Mouse (Mus musculus) MEL (cell line): ENCODE results near the gene Plekhg4. TPM values are rescaled to one million over a fixed set of nuclear protein-coding genes. Genes with fewer than 3 reads are reported as not detected.

Source experiments
- DNase-seq: peaks from one replicate; pipeline ENCODE4 v3.0.0; 2011; ENCODE audit warnings: low read depth, low spot score
- H3K27ac ChIP-seq: 2 replicates; pipeline ENCODE4 v1.5.1; 2012; ENCODE audit warnings: low read depth, mild to moderate bottlenecking, control low read depth, low read length, moderate library complexity; ENCODE audit not compliant: control insufficient read depth
- H3K27me3 ChIP-seq, 2 experiments: fragments of 150-350 bp in 1 of 2; sonication (generic) in 1 of 2; 2 replicates each; pipeline ENCODE4 v1.6.1; 2012; ENCODE audit warnings: low read length in 2 of 2, mild to moderate bottlenecking in 2 of 2, improper control_type of control experiment in 1 of 2, moderate library complexity in 1 of 2; ENCODE audit not compliant: insufficient read depth in 2 of 2, control insufficient read depth in 1 of 2
- H3K36me3 ChIP-seq, 2 experiments: 2 replicates each; pipeline ENCODE4 v1.6.1; 2012 to 2014; ENCODE audit warnings: low read length in 2 of 2, improper control_type of control experiment in 1 of 2, inconsistent platforms in 1 of 2, mild to moderate bottlenecking in 1 of 2; ENCODE audit not compliant: insufficient read depth in 2 of 2, control insufficient read depth in 1 of 2
- H3K4me1 ChIP-seq, 2 experiments: fragments of 150-350 bp in 1 of 2; sonication (generic) in 1 of 2; 2 replicates each; pipeline ENCODE4 v1.6.1; 2012; ENCODE audit warnings: low read length in 2 of 2, improper control_type of control experiment in 1 of 2, mild to moderate bottlenecking in 1 of 2; ENCODE audit not compliant: insufficient read depth in 2 of 2, control insufficient read depth in 1 of 2
- H3K4me3 ChIP-seq, 2 experiments: fragments of 150-350 bp in 1 of 2; sonication (generic) in 1 of 2; 2 replicates each; pipeline ENCODE4 v1.5.1; 2012; ENCODE audit warnings: low read depth in 2 of 2, low read length in 2 of 2, mild to moderate bottlenecking in 2 of 2, moderate library complexity in 2 of 2, control low read depth in 1 of 2, improper control_type of control experiment in 1 of 2; ENCODE audit not compliant: control insufficient read depth in 1 of 2, insufficient read depth in 1 of 2
- H3K79me2 ChIP-seq: 2 replicates; pipeline ENCODE4 v1.6.1; 2012; ENCODE audit warnings: mild to moderate bottlenecking, low read length, moderate library complexity; ENCODE audit not compliant: control insufficient read depth, poor library complexity, insufficient read depth
- H3K9ac ChIP-seq: 2 replicates; pipeline ENCODE4 v1.6.1; 2012; ENCODE audit warnings: low read depth, mild to moderate bottlenecking, control low read depth, low read length, moderate library complexity; ENCODE audit not compliant: control insufficient read depth, poor library complexity, severe bottlenecking
- H3K9me3 ChIP-seq: fragments of 150-350 bp; sonication (generic); replicated peaks from 2 replicates; pipeline ENCODE4 v1.6.1; 2012; ENCODE audit warnings: mild to moderate bottlenecking, low read length, improper control_type of control experiment, moderate library complexity; ENCODE audit not compliant: insufficient read depth
- BHLHE40 ChIP-seq: IDR thresholded peaks from 2 replicates; pipeline ENCODE4 v1.6.1; 2012; ENCODE audit warnings: low read depth, mild to moderate bottlenecking, inconsistent platforms, low read length, improper control_type of control experiment, borderline replicate concordance
- CHD1 ChIP-seq: IDR thresholded peaks from 2 replicates; pipeline ENCODE4 v1.6.1; 2012; ENCODE audit warnings: low read depth, mild to moderate bottlenecking, inconsistent platforms, low read length, improper control_type of control experiment
- CHD2 ChIP-seq: IDR thresholded peaks from 2 replicates; pipeline ENCODE4 v1.6.1; 2011; ENCODE audit warnings: low read length, improper control_type of control experiment
- CTCF ChIP-seq, 3 experiments: IDR thresholded peaks in 2 of 3; conservative IDR thresholded peaks in 1 of 3; 2 replicates each; pipeline ENCODE4 v1.5.1; 2011 to 2012; ENCODE audit warnings: low read length in 3 of 3, low read depth in 2 of 3, mild to moderate bottlenecking in 2 of 3, improper control_type of control experiment in 1 of 3, inconsistent platforms in 1 of 3, mixed read lengths in 1 of 3, moderate library complexity in 1 of 3; ENCODE audit not compliant: control insufficient read depth in 1 of 3, insufficient read depth in 1 of 3, poor library complexity in 1 of 3, severe bottlenecking in 1 of 3
- E2F4 ChIP-seq: IDR thresholded peaks from 2 replicates; pipeline ENCODE4 v1.6.1; 2011; ENCODE audit warnings: low read depth, low read length, improper control_type of control experiment, borderline replicate concordance
- EP300 ChIP-seq, 2 experiments: IDR thresholded peaks; 2 replicates each; pipeline ENCODE4 v1.6.1; 2011; ENCODE audit warnings: improper control_type of control experiment in 2 of 2, low read length in 2 of 2, low read depth in 1 of 2, mild to moderate bottlenecking in 1 of 2
- ETS1 ChIP-seq: IDR thresholded peaks from 2 replicates; pipeline ENCODE4 v1.6.1; 2012; ENCODE audit warnings: low read depth, mild to moderate bottlenecking, inconsistent platforms, low read length, improper control_type of control experiment, moderate library complexity
- GABPA ChIP-seq: IDR thresholded peaks from 2 replicates; pipeline ENCODE4 v1.6.1; 2012; ENCODE audit warnings: low read depth, mild to moderate bottlenecking, inconsistent platforms, low read length, improper control_type of control experiment, moderate library complexity
- HCFC1 ChIP-seq: IDR thresholded peaks from 2 replicates; pipeline ENCODE4 v1.6.1; 2012; ENCODE audit warnings: low read depth, mild to moderate bottlenecking, inconsistent platforms, low read length, improper control_type of control experiment, moderate library complexity
- KAT2A ChIP-seq: conservative IDR thresholded peaks from 2 replicates; pipeline ENCODE4 v1.6.1; 2012; ENCODE audit warnings: low read depth, low read length, improper control_type of control experiment, inconsistent platforms
- MAFK ChIP-seq: IDR thresholded peaks from 2 replicates; pipeline ENCODE4 v1.6.1; 2011; ENCODE audit warnings: low read depth, mild to moderate bottlenecking, low read length, improper control_type of control experiment, borderline replicate concordance
- MAX ChIP-seq: IDR thresholded peaks from 2 replicates; pipeline ENCODE4 v1.6.1; 2011; ENCODE audit warnings: low read length, improper control_type of control experiment
- MAZ ChIP-seq: IDR thresholded peaks from 2 replicates; pipeline ENCODE4 v1.6.1; 2012; ENCODE audit warnings: low read depth, mild to moderate bottlenecking, inconsistent platforms, low read length, improper control_type of control experiment
- MEF2A ChIP-seq: IDR thresholded peaks from 2 replicates; pipeline ENCODE4 v1.6.1; 2014; ENCODE audit warnings: low read depth, mild to moderate bottlenecking, inconsistent platforms, low read length, improper control_type of control experiment; ENCODE audit not compliant: poor library complexity, insufficient replicate concordance, severe bottlenecking; ENCODE audit errors: extremely low read depth
- MXI1 ChIP-seq: IDR thresholded peaks from 2 replicates; pipeline ENCODE4 v1.6.1; 2011; ENCODE audit warnings: mild to moderate bottlenecking, low read depth, low read length, improper control_type of control experiment
- MYB ChIP-seq: IDR thresholded peaks from 2 replicates; pipeline ENCODE4 v1.6.1; 2011; ENCODE audit warnings: mild to moderate bottlenecking, low read depth, low read length, improper control_type of control experiment
- NELFE ChIP-seq: IDR thresholded peaks from 2 replicates; pipeline ENCODE4 v1.6.1; 2011; ENCODE audit warnings: low read depth, low read length, improper control_type of control experiment
- NRF1 ChIP-seq: IDR thresholded peaks from 2 replicates; pipeline ENCODE4 v1.6.1; 2014; ENCODE audit warnings: low read depth, mild to moderate bottlenecking, inconsistent platforms, low read length, improper control_type of control experiment, moderate library complexity; ENCODE audit not compliant: poor library complexity, insufficient read depth, severe bottlenecking
- POLR2A ChIP-seq, 2 experiments: IDR thresholded peaks; 2 replicates each; pipeline ENCODE4 v1.6.1; 2011 to 2012; ENCODE audit warnings: low read length in 2 of 2, mild to moderate bottlenecking in 2 of 2, control low read depth in 1 of 2, improper control_type of control experiment in 1 of 2, low read depth in 1 of 2, moderate library complexity in 1 of 2; ENCODE audit not compliant: control insufficient read depth in 1 of 2, insufficient read depth in 1 of 2, poor library complexity in 1 of 2
- RCOR1 ChIP-seq: IDR thresholded peaks from 2 replicates; pipeline ENCODE4 v1.6.1; 2012; ENCODE audit warnings: low read depth, mild to moderate bottlenecking, inconsistent platforms, low read length, improper control_type of control experiment
- SIN3A ChIP-seq: IDR thresholded peaks from 2 replicates; pipeline ENCODE4 v1.6.1; 2012; ENCODE audit warnings: low read length, improper control_type of control experiment, inconsistent platforms
- SMC3 ChIP-seq: IDR thresholded peaks from 2 replicates; pipeline ENCODE4 v1.6.1; 2011; ENCODE audit warnings: low read depth, low read length, improper control_type of control experiment
- TBP ChIP-seq: IDR thresholded peaks from 2 replicates; pipeline ENCODE4 v1.8.0; 2011; ENCODE audit warnings: low read depth, low read length, improper control_type of control experiment
- TCF12 ChIP-seq: IDR thresholded peaks from 2 replicates; pipeline ENCODE4 v1.6.1; 2014; ENCODE audit warnings: low read depth, mild to moderate bottlenecking, inconsistent platforms, low read length, improper control_type of control experiment, moderate library complexity
- USF1 ChIP-seq: IDR thresholded peaks from 2 replicates; pipeline ENCODE4 v1.6.1; 2014; ENCODE audit warnings: low read depth, mild to moderate bottlenecking, inconsistent platforms, low read length, improper control_type of control experiment, moderate library complexity
- USF2 ChIP-seq, 2 experiments: IDR thresholded peaks; 2 replicates each; pipeline ENCODE4 v1.6.1; 2011 to 2012; ENCODE audit warnings: improper control_type of control experiment in 2 of 2, low read length in 2 of 2, borderline replicate concordance in 1 of 2, inconsistent platforms in 1 of 2, low read depth in 1 of 2, mild to moderate bottlenecking in 1 of 2; ENCODE audit not compliant: insufficient read depth in 1 of 2
- ZC3H11A ChIP-seq: IDR thresholded peaks from 2 replicates; pipeline ENCODE4 v1.6.1; 2012; ENCODE audit warnings: low read depth, mild to moderate bottlenecking, inconsistent platforms, low read length, improper control_type of control experiment
- ZKSCAN1 ChIP-seq: IDR thresholded peaks from 2 replicates; pipeline ENCODE4 v1.6.1; 2012; ENCODE audit warnings: low read depth, mild to moderate bottlenecking, inconsistent platforms, low read length, improper control_type of control experiment, moderate library complexity
- ZMIZ1 ChIP-seq: IDR thresholded peaks from 2 replicates; pipeline ENCODE4 v1.6.1; 2012; ENCODE audit warnings: low read depth, mild to moderate bottlenecking, inconsistent platforms, low read length, improper control_type of control experiment, moderate library complexity
- ZNF384 ChIP-seq: IDR thresholded peaks from 2 replicates; pipeline ENCODE4 v1.6.1; 2012; ENCODE audit warnings: low read depth, mild to moderate bottlenecking, inconsistent platforms, low read length, improper control_type of control experiment
- polyA plus RNA-seq, 2 experiments: library from polyadenylated mRNA; stranded (reverse) in 1 of 2; unstranded in 1 of 2; fragments of >175 nt in 1 of 2; fragments of >200 nt in 1 of 2; gene quantifications; 2 replicates each; pipeline versions ENCODE4 v1.2.1 to v1.2.4; 2012; ENCODE audit warnings: low replicate concordance in 2 of 2, low read depth in 1 of 2; ENCODE audit not compliant: insufficient read length in 2 of 2, insufficient read depth in 1 of 2, missing spikeins in 1 of 2
- total RNA-seq: library from RNA; depleted of rRNA; stranded (reverse); fragments of 300-350 nt; gene quantifications from 2 replicates; pipeline ENCODE4 v1.2.3, GENCODE M21; 2012

Plekhg4 gene
- total and polyA plus RNA-seq, 3 experiments: 0.10 TPM; not detected in 2

DNA sequence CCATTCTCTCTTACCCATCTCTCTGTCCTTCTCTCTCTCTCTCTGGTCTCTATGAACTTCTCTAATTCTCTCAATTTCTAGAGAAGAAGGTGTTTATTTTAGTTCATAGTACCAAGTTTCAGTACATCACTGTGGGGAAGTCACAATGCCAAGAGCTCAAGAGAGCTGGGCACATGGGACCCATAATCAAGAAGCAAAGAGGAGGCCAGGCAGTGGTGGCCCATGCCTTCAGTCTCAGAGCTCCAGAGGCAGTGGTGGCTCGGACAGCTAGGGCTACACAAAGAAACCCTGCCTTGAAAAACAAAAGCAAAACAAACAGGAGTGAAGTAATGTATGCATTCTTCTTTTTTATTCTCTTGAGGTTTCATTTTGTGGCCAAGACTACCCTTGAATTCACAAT is 31.4 kb downstream of the Plekhg4 start:
- H3K4me1 ChIP-seq: no peaks in the 10 kb centered on the region
- no peak overlapping the region for H3K9ac ChIP-seq

DNA sequence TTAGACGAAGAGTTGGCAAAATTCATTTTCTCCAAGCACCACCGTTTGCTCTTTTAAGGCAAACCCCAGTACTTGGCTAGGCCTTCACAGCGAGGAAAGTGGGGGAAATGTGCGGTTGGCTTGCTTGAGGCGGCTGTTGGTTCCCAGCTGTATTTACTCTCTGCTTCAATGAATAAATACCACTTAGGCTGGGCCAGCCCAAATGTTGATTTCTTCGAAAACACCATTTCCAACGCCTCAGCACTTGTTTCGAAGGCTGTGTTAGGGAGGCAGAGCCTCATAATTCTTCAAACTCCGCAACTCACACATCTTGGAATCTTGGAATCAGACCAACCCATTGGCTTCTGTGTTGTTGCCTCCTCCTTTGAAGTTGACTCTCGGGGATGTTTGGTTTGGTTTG is 33.3 kb downstream of the Plekhg4 start:
- no peaks in the 10 kb centered on the region for H3K4me1 ChIP-seq
- H3K9me3 ChIP-seq: no peaks in the 10 kb centered on the region
- TF ChIP-seq RCOR1 (no peak), SMC3 (no peak), EP300 (IDR thresholded peaks at IDR 0.05; ENCODE audit: low read depth in 1 of 2, low read length in 2 of 2) (no peak), MAZ (no peak), USF2 (IDR thresholded peaks at IDR 0.05; ENCODE audit: borderline replicate concordance in 1 of 2, insufficient read depth in 1 of 2, low read depth in 1 of 2, low read length in 2 of 2) (no peak), BHLHE40 (no peak), POLR2A (IDR thresholded peaks at IDR 0.05; ENCODE audit: control insufficient read depth in 1 of 2, insufficient read depth in 1 of 2, low read depth in 1 of 2, low read length in 2 of 2, poor library complexity in 1 of 2) (no peak), CTCF (IDR thresholded peaks at IDR 0.05 in 2 of 3, conservative IDR thresholded peaks at IDR 0.05 in 1 of 3; ENCODE audit: control insufficient read depth in 1 of 3, insufficient read depth in 1 of 3, low read depth in 2 of 3, low read length in 3 of 3, poor library complexity in 1 of 3, severe bottlenecking in 1 of 3) (no peak), MEF2A (no peak), ZC3H11A (no peak), NELFE (no peak), ZMIZ1 (no peak), TCF12 (no peak), ETS1 (no peak), NRF1 (no peak), ZNF384 (no peak), MAFK (no peak)
- no peak overlapping the region for H3K4me3 ChIP-seq
- H3K9ac ChIP-seq: no peak overlapping the region
- no peaks in the 10 kb centered on the region for H3K36me3 ChIP-seq
- no peak overlapping the region for H3K27ac ChIP-seq
- H3K79me2 ChIP-seq: no peaks in the 10 kb centered on the region
- peaks cover 12 to 15% of the 10 kb centered on the region in 2 experiments for H3K27me3 ChIP-seq
- DNase-seq: no peak

More for the DNA sequence above, 31.4 kb downstream of the Plekhg4 start:
- no peak overlapping the region for H3K27ac ChIP-seq
- DNase-seq: no peak
- no peaks in the 10 kb centered on the region for H3K9me3 ChIP-seq
- H3K79me2 ChIP-seq: no peaks in the 10 kb centered on the region
- H3K27me3 ChIP-seq: peaks cover 16 to 22% of the 10 kb centered on the region in 2 experiments
- TF ChIP-seq GABPA (no peak), CTCF (IDR thresholded peaks at IDR 0.05 in 2 of 3, conservative IDR thresholded peaks at IDR 0.05 in 1 of 3; ENCODE audit: control insufficient read depth in 1 of 3, insufficient read depth in 1 of 3, low read depth in 2 of 3, low read length in 3 of 3, poor library complexity in 1 of 3, severe bottlenecking in 1 of 3) (no peak), ETS1 (no peak), SIN3A (no peak), E2F4 (no peak), TBP (no peak), CHD1 (no peak), USF1 (no peak), ZNF384 (no peak), MXI1 (no peak), ZC3H11A (no peak), MYB (no peak), MAX (no peak), KAT2A (no peak), CHD2 (no peak), HCFC1 (no peak), RCOR1 (no peak), TCF12 (no peak), POLR2A (IDR thresholded peaks at IDR 0.05; ENCODE audit: control insufficient read depth in 1 of 2, insufficient read depth in 1 of 2, low read depth in 1 of 2, low read length in 2 of 2, poor library complexity in 1 of 2) (no peak), ZKSCAN1 (no peak)
- H3K36me3 ChIP-seq: no peaks in the 10 kb centered on the region
- H3K4me3 ChIP-seq: no peak overlapping the region
